Mouse (Mus musculus): ENCODE measurements around the gene Nupr1.

GRCm38 (mm10) chr7:126587779-126588178 is 42.9 kb downstream of the Nupr1 start:
- TF ChIP-seq CTCF (IDR thresholded peaks at IDR 0.05; ENCODE audit: low read depth) (peak; percentile 82), EP300 (optimal IDR thresholded peaks at IDR 0.05) (no peak)
